Mouse (Mus musculus) cerebellum, adult 2 months (tissue): ENCODE measurements at regions not wholly inside any gene's neighbourhood (a gene's known extent, or its start where the extent isn't known, plus 50 kb on each side); places are given as distances from the start of the nearest gene placed in this dataset.

ENCODE experiments used
- DNase-seq, 2 experiments: peaks; one replicate each; pipeline ENCODE4 v3.0.0; 2021
- H3K27ac ChIP-seq: fragments of 200-500 bp; 2 replicates; pipeline ENCODE4 v1.5.1; 2012; ENCODE audit warnings: low read length, control low read depth, inconsistent platforms; ENCODE audit not compliant: insufficient read depth
- H3K27me3 ChIP-seq: fragments of 200-500 bp; 2 replicates; pipeline ENCODE4 v1.6.1; 2012; ENCODE audit warnings: inconsistent platforms, mild to moderate bottlenecking, low read length, moderate library complexity; ENCODE audit not compliant: control insufficient read depth, insufficient read depth
- H3K4me1 ChIP-seq: fragments of 200-500 bp; 2 replicates; pipeline ENCODE4 v1.6.1; 2011; ENCODE audit warnings: low read length; ENCODE audit not compliant: control insufficient read depth, insufficient read depth
- H3K4me3 ChIP-seq: fragments of 200-500 bp; replicated peaks from 2 replicates; pipeline ENCODE3; 2011; ENCODE audit warnings: mild to moderate bottlenecking, low read depth, low read length, control low read depth; ENCODE audit not compliant: insufficient read depth
- CTCF ChIP-seq: fragments of 200-500 bp; IDR thresholded peaks from 2 replicates; pipeline ENCODE4 v1.5.1; 2011; ENCODE audit warnings: low read depth, mild to moderate bottlenecking, control low read depth, low read length, moderate library complexity, borderline replicate concordance; ENCODE audit not compliant: insufficient read depth
- POLR2A ChIP-seq: fragments of 200-500 bp; IDR thresholded peaks from 2 replicates; pipeline ENCODE4 v1.6.1; 2011; ENCODE audit warnings: low read length, control low read depth, borderline replicate concordance; ENCODE audit not compliant: insufficient read depth
- WGBS: fragments of 180-500 bp; shearing (Covaris S2); methylation state at CpG from one replicate; pipeline ENCODE4 v1.1.7; 2018; 5-methylcytosine and 5-hydroxymethylcytosine counted together

DNA sequence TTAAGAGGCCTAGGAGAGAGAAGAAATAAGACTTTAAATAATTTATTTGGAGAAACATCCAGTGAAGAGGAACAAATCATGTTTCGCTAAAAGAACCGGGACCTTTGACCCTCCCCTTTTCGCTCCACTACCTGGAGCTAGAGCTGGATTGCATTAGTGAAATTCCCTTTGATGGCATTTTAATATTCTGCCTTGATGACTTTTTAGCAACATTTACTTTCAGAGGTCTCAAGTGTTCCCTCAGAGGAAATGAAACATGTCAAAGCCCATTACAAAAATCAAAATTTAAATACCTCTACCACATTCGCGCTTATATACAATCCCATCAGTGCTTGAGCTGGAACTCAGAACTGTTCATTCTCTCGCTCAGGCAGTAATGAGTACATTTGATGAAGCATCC, 297.0 kb upstream of the Gm10295 start:
- Histone ChIP-seq H3K27ac (no peak overlapping the region), H3K27me3 (no peaks in the 10 kb centered on the region), H3K4me1 (no peaks in the 10 kb centered on the region), H3K4me3 (no peak overlapping the region)
- TF ChIP-seq POLR2A (no peak), CTCF (no peak)
- no peak for DNase-seq
- 86% methylated on average over 6 of the region's 6 CpGs for WGBS

DNA sequence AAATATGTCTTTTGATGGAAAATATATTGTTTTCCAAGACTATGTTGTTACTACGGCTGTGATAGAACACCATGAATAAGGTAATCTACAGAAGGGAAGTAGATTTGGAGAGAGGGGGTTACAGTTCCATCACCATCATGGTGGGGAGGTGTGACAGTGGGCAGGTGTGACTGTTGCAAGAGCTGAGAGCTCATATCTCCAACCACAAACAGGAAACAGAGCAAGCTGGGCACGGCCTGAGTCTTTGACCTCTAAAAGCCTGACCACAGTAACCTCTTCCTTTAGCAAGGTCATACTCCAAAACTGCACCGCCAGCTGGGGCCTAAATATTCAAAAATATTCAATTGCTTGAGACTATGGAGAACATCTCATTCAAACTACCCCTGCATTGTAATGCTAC, 295.7 kb upstream of the Gm10295 start:
- whole genome bisulfite sequencing = 85% methylated on average over 3 of the region's 3 CpGs
- Histone ChIP-seq H3K4me1 (no peaks in the 10 kb centered on the region), H3K27me3 (no peaks in the 10 kb centered on the region), H3K4me3 (no peak overlapping the region), H3K27ac (no peak overlapping the region)
- DNase-seq = no peak
- TF ChIP-seq CTCF = no peak
- TF ChIP-seq POLR2A = no peak

DNA sequence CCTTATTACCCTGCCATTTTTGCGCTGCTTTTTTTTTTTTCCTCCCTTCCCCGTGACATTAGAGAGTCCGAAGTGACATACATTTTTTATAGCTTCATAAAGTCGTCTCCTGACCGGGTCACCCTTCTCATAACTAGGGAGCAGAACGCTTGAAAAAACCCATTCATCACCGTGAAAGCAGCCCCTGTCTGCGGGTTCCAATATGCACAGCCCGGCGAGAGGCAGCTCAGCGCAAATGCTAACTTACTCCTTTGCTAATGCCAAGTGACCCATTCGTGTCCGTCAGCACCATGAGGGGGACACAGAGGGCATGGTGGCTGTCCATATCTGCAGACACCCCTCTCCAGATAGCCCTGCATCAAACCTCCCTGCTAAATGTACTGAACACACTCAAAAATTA, 271.8 kb upstream of the Gm10295 start:
- TF ChIP-seq POLR2A (no peak), CTCF (no peak)
- no peak for DNase-seq
- WGBS = 11% methylated on average over 13 of the region's 13 CpGs
- H3K4me1 ChIP-seq = no peaks in the 10 kb centered on the region; the same call in 1 of the 2 replicates
- H3K27me3 ChIP-seq = no peaks in the 10 kb centered on the region
- no peak overlapping the region for H3K27ac ChIP-seq
- H3K4me3 ChIP-seq = no peak overlapping the region

GRCm38 (mm10) chr7:71603159-71603558, 251.9 kb upstream of the Gm10295 start:
- WGBS = 15% methylated on average over 2 of the region's 2 CpGs
- H3K4me3 ChIP-seq = no peak overlapping the region
- TF ChIP-seq POLR2A (no peak), CTCF (no peak)
- DNase-seq = no peak
- no peaks in the 10 kb centered on the region for H3K27me3 ChIP-seq
- H3K4me1 ChIP-seq = no peaks in the 10 kb centered on the region
- H3K27ac ChIP-seq = no peak overlapping the region

DNA sequence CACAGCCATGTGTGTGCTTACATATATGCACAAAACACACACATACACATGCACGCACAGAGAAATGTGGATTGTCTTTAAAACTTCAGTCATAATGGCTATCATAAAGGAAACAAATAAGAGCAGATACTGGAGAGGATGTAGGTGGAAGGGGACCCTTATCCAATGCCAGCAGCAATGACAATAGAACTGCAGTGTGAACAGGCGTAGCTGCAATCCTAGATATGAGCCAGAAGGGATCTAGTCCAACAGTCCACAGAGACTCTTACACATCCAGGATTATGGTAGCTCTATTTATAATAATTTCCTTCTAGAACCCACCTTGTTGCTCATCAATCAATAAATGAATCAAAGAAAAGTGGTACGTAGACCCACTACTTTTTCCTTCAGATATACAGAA, 245.5 kb upstream of the Gm10295 start:
- no peak for TF ChIP-seq POLR2A
- TF ChIP-seq CTCF = no peak
- no peak overlapping the region for H3K4me3 ChIP-seq
- H3K4me1 ChIP-seq = no peaks in the 10 kb centered on the region
- 93% methylated on average over 3 of the region's 3 CpGs for WGBS
- no peaks in the 10 kb centered on the region for H3K27me3 ChIP-seq
- H3K27ac ChIP-seq = no peak overlapping the region
- no peak for DNase-seq

- DNase-seq = no peak
- WGBS = 65% methylated on average over 5 of the region's 5 CpGs
- H3K27me3 ChIP-seq = no peaks in the 10 kb centered on the region
- no peaks in the 10 kb centered on the region for H3K4me1 ChIP-seq
- no peak overlapping the region for H3K27ac ChIP-seq
- no peak overlapping the region for H3K4me3 ChIP-seq
- TF ChIP-seq POLR2A (no peak), CTCF (no peak)
These were observed 236.3 kb upstream of the Gm10295 start for GRCm38 (mm10) chr7:71587626-71588025.

DNA sequence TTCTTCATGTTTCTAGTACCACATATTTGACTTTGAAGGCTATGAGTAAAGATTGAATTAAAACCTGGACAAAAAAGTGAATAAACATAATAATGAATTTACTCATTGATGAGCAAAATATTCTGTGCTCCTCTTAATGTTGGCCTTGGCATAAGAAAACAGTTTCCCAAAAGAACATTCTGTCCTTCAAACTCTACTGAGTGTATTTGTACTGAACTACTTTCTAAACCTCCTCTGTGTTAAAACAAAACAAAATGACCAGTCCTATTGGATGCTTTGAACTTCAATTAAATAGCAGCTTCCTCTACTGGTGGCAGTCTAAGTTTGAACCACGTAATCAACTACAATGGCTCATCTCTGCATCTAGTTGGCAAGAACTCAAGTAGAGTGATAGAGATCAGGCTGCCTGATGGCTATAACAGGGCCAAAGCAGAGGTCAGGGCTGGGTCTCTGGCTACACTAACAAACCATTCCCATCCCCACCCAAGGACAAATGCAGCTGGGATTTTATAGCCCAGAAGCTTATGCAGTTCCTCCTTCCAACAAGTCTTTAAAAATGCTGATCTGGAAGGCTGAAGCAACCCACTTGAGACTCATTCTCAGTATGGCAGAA, 232.3 kb upstream of the Gm10295 start:
- no peak for DNase-seq
- Histone ChIP-seq H3K27ac (no peak overlapping the region), H3K4me1 (no peaks in the 10 kb centered on the region), H3K4me3 (no peak overlapping the region), H3K27me3 (no peaks in the 10 kb centered on the region)
- 39% methylated on average over 1 of the region's 1 CpGs for WGBS
- TF ChIP-seq CTCF (no peak), POLR2A (no peak)

- no peaks in the 10 kb centered on the region for H3K27me3 ChIP-seq
- DNase-seq = no peak
- no peak for TF ChIP-seq POLR2A
- 0 out of 2 replicates have a peak, but pooled peaks have one; percentile 9 for TF ChIP-seq CTCF
- H3K4me1 ChIP-seq = no peaks in the 10 kb centered on the region
- no peak overlapping the region for H3K27ac ChIP-seq
- 40% methylated on average over 3 of the region's 3 CpGs for WGBS
- H3K4me3 ChIP-seq = no peak overlapping the region
These were observed 230.5 kb upstream of the Gm10295 start for GRCm38 (mm10) chr7:71581746-71582145.
